Mouse (Mus musculus): Measurements from ENCODE around the gene Gm3488.
"Not testable (repeated sequence)": the region's sequence is repeated elsewhere in the genome, so short reads cannot be mapped to it uniquely, and the experiment has no call there.

The Gm3488 gene

DNA sequence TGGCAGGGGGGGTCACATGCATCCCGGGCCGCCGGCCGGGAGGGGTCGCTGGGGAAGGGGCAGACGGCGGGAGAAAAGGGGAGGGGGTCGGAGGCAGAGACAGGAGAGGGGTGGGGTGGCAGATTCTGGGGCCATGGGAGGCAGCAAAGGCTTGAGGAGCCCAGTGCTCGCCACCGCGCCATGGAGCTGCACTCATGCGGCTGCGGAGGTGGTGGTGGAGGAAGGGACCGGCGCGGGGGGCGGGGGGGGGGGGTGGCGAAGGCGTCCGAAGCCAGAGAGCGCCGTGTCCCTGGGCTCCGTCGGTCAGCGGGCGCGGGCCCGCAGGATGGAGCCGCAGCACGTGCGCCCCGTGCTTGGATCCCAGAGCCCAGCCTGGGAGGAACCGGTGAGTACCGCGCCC, at the start of gene Gm3488:
Gm3488 (plus strand) TSS at position 301 of the 400 bp plus-strand sequence.
- DNase-seq (ENCODE audit: extremely low read depth, low read depth, low spot score) = not testable (repeated sequence)

DNA sequence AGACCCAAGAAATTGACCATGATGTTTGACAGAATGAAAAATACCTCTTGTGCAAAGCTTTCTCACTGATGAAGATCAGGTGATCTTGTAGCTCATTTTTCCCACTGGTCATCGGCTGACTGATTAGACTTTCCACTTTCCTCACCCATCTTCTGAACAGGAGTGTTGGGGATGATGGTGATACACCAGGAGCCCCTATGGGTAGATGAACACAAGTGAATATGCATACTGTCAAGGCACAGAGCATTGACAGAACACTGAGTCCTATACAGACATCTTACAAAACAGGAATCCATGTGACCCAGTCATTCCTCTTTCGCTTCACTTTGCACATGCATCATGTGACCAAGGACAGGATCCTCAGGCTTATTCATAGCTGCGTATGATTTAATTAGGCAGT, 46.1 kb upstream of the Gm3488 start, which contains the start of gene Gm3194:
Gm3194 (minus strand) TSS at position 101 of the 400 bp plus-strand sequence.
- DNase-seq (ENCODE audit: extremely low read depth, low read depth, low spot score) = not testable (repeated sequence)

DNA sequence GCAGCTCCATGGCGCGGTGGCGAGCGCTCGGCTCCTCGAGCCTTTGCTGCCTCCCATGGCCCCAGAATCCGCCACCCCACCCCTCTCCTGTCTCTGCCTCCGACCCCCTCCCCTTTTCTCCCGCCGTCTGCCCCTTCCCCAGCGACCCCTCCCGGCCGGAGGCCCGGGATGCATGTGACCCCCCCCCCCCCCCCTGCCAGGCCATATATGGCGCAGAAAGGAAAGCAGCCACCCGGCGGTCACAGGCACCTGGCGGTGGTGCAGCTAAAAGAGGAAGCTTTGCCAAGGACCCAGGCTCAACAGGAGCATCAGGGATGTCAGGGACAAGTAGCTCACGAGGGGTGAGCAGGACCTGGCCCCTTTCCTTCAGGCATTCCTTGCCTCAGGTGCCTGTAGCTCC, 41.0 kb upstream of the Gm3488 start:
- not testable (repeated sequence) for DNase-seq (ENCODE audit: extremely low read depth, low read depth, low spot score)

DNA sequence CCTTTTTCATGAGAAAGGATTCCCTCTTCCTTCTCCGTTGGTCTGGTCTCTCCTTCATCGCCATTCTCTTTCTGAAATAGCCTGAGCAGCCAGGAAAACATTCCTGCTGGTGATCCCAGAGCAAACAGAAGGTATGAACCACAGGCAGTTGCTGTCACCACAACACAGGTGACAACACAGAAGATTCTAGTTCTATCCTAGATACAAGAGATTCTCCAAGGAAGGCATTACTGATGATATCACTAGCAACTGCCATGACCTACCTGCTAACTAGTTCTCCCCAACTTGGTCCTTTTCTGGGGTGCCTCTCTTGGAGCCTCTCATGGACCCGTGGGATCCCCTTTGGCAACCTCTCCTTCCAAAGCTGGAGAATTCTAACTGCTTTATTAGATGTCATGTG, 23.7 kb upstream of the Gm3488 start, which contains the start of gene Gm8246:
Gm8246 (minus strand) TSS at position 101 of the 400 bp plus-strand sequence.
- not testable (repeated sequence) for DNase-seq (ENCODE audit: extremely low read depth, low read depth, low spot score)

DNA sequence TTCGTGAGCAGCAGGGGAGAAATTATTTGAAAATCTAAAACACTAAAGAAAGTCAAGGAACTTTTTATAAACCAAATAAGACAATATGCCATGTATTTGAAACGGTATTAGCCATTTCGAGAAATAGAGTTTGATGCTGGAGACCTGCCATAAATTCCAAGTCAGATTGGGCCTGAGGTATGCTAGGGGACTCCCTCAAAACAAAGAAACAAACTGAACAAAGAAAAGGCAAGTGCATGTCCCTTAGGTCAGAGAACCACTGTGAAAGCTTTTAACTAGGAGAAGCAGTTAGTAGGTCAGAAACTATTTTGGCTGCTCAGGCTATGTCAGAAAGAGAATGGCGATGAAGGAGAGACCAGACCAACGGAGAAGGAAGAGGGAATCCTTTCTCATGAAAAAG, 17.6 kb upstream of the Gm3488 start, which contains the start of gene Gm3187:
Gm3187 (plus strand) TSS at position 301 of the 400 bp plus-strand sequence.
- DNase-seq (ENCODE audit: extremely low read depth, low read depth, low spot score) = not testable (repeated sequence)

DNA sequence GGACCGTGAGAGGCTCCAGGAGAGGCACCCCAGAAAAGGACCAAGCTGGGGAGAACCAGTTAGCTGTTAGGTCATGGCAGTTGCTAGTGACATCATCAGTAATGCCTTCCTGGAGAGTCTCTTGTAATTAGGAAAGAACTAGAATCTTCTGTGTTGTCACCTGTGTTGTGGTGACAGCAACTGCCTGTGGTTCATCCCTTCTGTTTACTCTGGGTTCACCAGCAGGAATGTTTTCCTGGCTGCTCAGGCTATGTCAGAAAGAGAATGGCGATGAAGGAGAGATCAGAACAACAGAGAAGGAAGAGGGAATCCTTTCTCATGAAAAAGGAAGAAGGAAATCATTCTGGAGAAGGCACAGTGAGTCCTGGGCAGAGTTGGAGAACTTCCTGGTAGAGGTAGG, 36.7 kb downstream of the Gm3488 start, which contains the start of gene Gm3532:
Gm3532 (plus strand) TSS at position 301 of the 400 bp plus-strand sequence.
- DNase-seq (ENCODE audit: extremely low read depth, low read depth, low spot score) = not testable (repeated sequence)
